Mouse (Mus musculus): ENCODE measurements around the gene Pgpep1l.

DNA sequence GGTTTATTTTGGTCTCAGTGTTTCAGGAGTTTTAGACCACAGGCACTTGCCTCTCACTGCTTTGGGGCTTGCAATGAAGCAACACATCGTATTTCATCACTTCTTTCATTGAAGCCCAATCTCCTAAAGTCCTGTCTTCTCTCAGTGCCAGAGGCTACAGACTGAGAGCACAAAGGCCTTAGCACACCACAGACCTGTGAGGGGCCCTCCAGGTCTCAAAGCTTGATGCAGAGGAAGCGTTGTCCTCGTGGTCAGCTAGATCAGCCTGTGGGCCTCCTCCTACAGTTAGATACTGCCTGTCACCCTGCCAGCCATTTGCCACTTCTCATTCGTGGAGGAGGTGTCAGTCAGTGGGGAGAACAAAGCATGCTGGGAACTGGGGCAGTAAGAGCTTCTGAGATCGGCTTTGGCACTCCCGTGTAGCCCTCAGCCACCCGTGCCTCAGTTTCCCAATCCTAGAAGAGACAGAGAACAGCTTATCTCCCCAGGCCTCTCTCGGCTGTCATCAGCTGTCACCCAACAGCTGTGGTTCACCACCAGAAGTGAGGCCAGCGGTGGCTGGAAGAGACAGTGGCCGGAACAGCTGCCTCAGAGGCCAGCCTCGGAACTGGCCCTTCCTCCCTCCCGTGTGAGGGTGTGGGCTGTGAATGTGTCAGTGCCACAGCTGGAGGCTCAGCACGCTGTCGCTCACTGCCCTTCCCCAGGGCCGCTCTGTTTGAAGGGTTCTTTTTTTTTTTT, 69.9 kb downstream of the Pgpep1l start:
- TF ChIP-seq CTCF (IDR thresholded peaks at IDR 0.05; ENCODE audit: extremely low read depth, insufficient read depth, insufficient read length, insufficient replicate concordance) (no peak), POLR2A (IDR thresholded peaks at IDR 0.05; ENCODE audit: low read depth, low read length) (no peak)

All from spleen, adult 2 months (tissue).